Mouse (Mus musculus): ENCODE measurements around the gene Syt6. TPM values are rescaled to one million over a fixed set of nuclear protein-coding genes. Genes with fewer than 3 reads are reported as not detected.
"Not testable (repeated sequence)": the region's sequence is repeated elsewhere in the genome, so short reads cannot be mapped to it uniquely, and the experiment has no call there.

Syt6 gene
- total and polyA plus RNA-seq, 3 experiments, result 0.38 TPM; not detected in 2

DNA sequence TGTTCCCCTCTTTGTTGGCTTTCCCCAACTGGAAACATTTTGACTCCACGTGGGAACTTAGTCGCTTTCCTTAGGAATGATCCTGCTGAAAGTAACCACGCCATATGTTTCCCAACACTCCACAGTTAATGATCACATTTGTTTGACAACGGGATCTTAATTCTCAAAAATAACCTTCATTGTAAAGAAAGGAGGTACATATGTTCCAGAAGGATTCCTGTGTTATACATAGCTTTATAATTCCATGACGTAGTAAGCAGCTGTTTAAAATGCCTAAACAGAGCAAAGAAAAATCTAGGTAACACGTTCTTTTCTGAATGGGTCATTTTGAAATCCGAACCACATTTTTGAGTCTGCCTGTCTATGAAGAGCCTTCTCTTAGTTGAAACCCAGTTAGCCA, 58.1 kb downstream of the Syt6 start:
- ATAC-seq (ENCODE audit: extremely low read depth, insufficient number of reproducible peaks, low FRiP score, poor library complexity, severe bottlenecking) (no peak), DNase-seq (ENCODE audit: low spot score) (no peak)
- H3K9me3 ChIP-seq (replicated peaks), result no peaks in the 10 kb centered on the region
- no peaks in the 10 kb centered on the region for H3K36me3 ChIP-seq (replicated peaks)
- H3K27me3 ChIP-seq (ENCODE audit: insufficient read depth, low read length), result peaks cover 10% of the 10 kb centered on the region; the same call in 1 of the 2 replicates
- H3K4me3 ChIP-seq (ENCODE audit: low read depth, low read length), result no peak overlapping the region
- TF ChIP-seq POLR2AphosphoS5 (IDR thresholded peaks at IDR 0.05; ENCODE audit: insufficient replicate concordance, low read depth, low read length) (no peak), CTCF (IDR thresholded peaks at IDR 0.05; ENCODE audit: low read depth, low read length) (no peak), TAL1 (conservative IDR thresholded peaks at IDR 0.05; ENCODE audit: low read depth, low read length) (no peak), GATA2 (IDR thresholded peaks at IDR 0.05; ENCODE audit: borderline replicate concordance, low read depth, low read length) (no peak), GATA1 (IDR thresholded peaks at IDR 0.05; ENCODE audit: borderline replicate concordance, low read length) (no peak)
- H3K4me1 ChIP-seq (ENCODE audit: insufficient read depth, low read depth, low read length), result no peaks in the 10 kb centered on the region

GRCm38 (mm10) chr3:103633831-103634230, 58.8 kb downstream of the Syt6 start:
- no peak overlapping the region for H3K4me3 ChIP-seq (ENCODE audit: low read depth, low read length)
- TF ChIP-seq GATA2 (IDR thresholded peaks at IDR 0.05; ENCODE audit: borderline replicate concordance, low read depth, low read length) (no peak), CTCF (IDR thresholded peaks at IDR 0.05; ENCODE audit: low read depth, low read length) (no peak), GATA1 (IDR thresholded peaks at IDR 0.05; ENCODE audit: borderline replicate concordance, low read length) (no peak), TAL1 (conservative IDR thresholded peaks at IDR 0.05; ENCODE audit: low read depth, low read length) (no peak), POLR2AphosphoS5 (IDR thresholded peaks at IDR 0.05; ENCODE audit: insufficient replicate concordance, low read depth, low read length) (no peak)
- H3K27me3 ChIP-seq (ENCODE audit: insufficient read depth, low read length), result peaks cover 10% of the 10 kb centered on the region; the same call in 1 of the 2 replicates
- ATAC-seq (ENCODE audit: extremely low read depth, insufficient number of reproducible peaks, low FRiP score, poor library complexity, severe bottlenecking), result no peak
- DNase-seq (ENCODE audit: low spot score), result no peak
- H3K36me3 ChIP-seq (replicated peaks), result no peaks in the 10 kb centered on the region
- H3K9me3 ChIP-seq (replicated peaks), result no peaks in the 10 kb centered on the region
- H3K4me1 ChIP-seq (ENCODE audit: insufficient read depth, low read depth, low read length), result no peaks in the 10 kb centered on the region

GRCm38 (mm10) chr3:103634256-103634655, 59.2 kb downstream of the Syt6 start:
- Histone ChIP-seq H3K9me3 (replicated peaks) (no peaks in the 10 kb centered on the region), H3K4me1 (ENCODE audit: insufficient read depth, low read depth, low read length) (no peaks in the 10 kb centered on the region), H3K4me3 (ENCODE audit: low read depth, low read length) (no peak overlapping the region), H3K27me3 (ENCODE audit: insufficient read depth, low read length) (peaks cover 10% of the 10 kb centered on the region; the same call in 1 of the 2 replicates), H3K36me3 (replicated peaks) (no peaks in the 10 kb centered on the region)
- ATAC-seq (ENCODE audit: extremely low read depth, insufficient number of reproducible peaks, low FRiP score, poor library complexity, severe bottlenecking), result no peak
- TF ChIP-seq GATA2 (IDR thresholded peaks at IDR 0.05; ENCODE audit: borderline replicate concordance, low read depth, low read length) (no peak), GATA1 (IDR thresholded peaks at IDR 0.05; ENCODE audit: borderline replicate concordance, low read length) (no peak), TAL1 (conservative IDR thresholded peaks at IDR 0.05; ENCODE audit: low read depth, low read length) (no peak), POLR2AphosphoS5 (IDR thresholded peaks at IDR 0.05; ENCODE audit: insufficient replicate concordance, low read depth, low read length) (no peak), CTCF (IDR thresholded peaks at IDR 0.05; ENCODE audit: low read depth, low read length) (no peak)
- DNase-seq (ENCODE audit: low spot score), result no peak

DNA sequence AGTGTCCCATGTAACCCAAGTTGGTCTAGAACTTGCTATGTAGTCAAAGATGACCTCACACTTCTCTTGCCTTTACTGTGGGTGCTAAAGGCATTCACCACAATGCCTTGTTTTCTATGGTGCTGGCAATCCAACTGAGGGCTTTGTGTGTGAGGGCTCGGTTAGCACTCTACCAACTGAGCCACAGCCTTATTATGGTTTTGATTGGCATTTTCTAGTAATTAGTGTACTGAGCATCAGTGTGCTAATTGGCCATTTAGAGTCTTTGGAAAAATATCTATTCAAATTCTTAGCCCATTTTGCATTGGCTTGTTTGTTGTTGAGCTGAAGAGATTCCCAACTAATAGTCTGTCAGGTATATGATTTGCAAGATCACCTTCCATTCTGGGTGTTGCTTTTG, 62.6 kb downstream of the Syt6 start:
- Histone ChIP-seq H3K4me1 (ENCODE audit: insufficient read depth, low read depth, low read length) (no peaks in the 10 kb centered on the region), H3K9me3 (replicated peaks) (no peaks in the 10 kb centered on the region), H3K27me3 (ENCODE audit: insufficient read depth, low read length) (no peaks in the 10 kb centered on the region; the same call in 1 of the 2 replicates), H3K36me3 (replicated peaks) (no peaks in the 10 kb centered on the region), H3K4me3 (ENCODE audit: low read depth, low read length) (no peak overlapping the region)
- DNase-seq (ENCODE audit: low spot score) (no peak), ATAC-seq (ENCODE audit: extremely low read depth, insufficient number of reproducible peaks, low FRiP score, poor library complexity, severe bottlenecking) (no peak)
- TF ChIP-seq TAL1 (conservative IDR thresholded peaks at IDR 0.05; ENCODE audit: low read depth, low read length) (no peak), CTCF (IDR thresholded peaks at IDR 0.05; ENCODE audit: low read depth, low read length) (no peak), GATA2 (IDR thresholded peaks at IDR 0.05; ENCODE audit: borderline replicate concordance, low read depth, low read length) (no peak), POLR2AphosphoS5 (IDR thresholded peaks at IDR 0.05; ENCODE audit: insufficient replicate concordance, low read depth, low read length) (no peak), GATA1 (IDR thresholded peaks at IDR 0.05; ENCODE audit: borderline replicate concordance, low read length) (no peak)

GRCm38 (mm10) chr3:103640226-103640803, 65.3 kb downstream of the Syt6 start:
- no peak for ATAC-seq (ENCODE audit: extremely low read depth, insufficient number of reproducible peaks, low FRiP score, poor library complexity, severe bottlenecking)
- TF ChIP-seq GATA2 (IDR thresholded peaks at IDR 0.05; ENCODE audit: borderline replicate concordance, low read depth, low read length), result no peak
- TF ChIP-seq CTCF (IDR thresholded peaks at IDR 0.05; ENCODE audit: low read depth, low read length), result no peak
- TF ChIP-seq GATA1 (IDR thresholded peaks at IDR 0.05; ENCODE audit: borderline replicate concordance, low read length), result no peak
- no peak for TF ChIP-seq POLR2AphosphoS5 (IDR thresholded peaks at IDR 0.05; ENCODE audit: insufficient replicate concordance, low read depth, low read length)
- no peak for TF ChIP-seq TAL1 (conservative IDR thresholded peaks at IDR 0.05; ENCODE audit: low read depth, low read length)
- H3K27me3 ChIP-seq (ENCODE audit: insufficient read depth, low read length), result no peaks in the 10 kb centered on the region
- no peak overlapping the region for H3K4me3 ChIP-seq (ENCODE audit: low read depth, low read length)
- no peaks in the 10 kb centered on the region for H3K9me3 ChIP-seq (replicated peaks)
- DNase-seq (ENCODE audit: low spot score), result no peak
- H3K36me3 ChIP-seq (replicated peaks), result no peaks in the 10 kb centered on the region
- no peaks in the 10 kb centered on the region for H3K4me1 ChIP-seq (ENCODE audit: insufficient read depth, low read depth, low read length)

DNA sequence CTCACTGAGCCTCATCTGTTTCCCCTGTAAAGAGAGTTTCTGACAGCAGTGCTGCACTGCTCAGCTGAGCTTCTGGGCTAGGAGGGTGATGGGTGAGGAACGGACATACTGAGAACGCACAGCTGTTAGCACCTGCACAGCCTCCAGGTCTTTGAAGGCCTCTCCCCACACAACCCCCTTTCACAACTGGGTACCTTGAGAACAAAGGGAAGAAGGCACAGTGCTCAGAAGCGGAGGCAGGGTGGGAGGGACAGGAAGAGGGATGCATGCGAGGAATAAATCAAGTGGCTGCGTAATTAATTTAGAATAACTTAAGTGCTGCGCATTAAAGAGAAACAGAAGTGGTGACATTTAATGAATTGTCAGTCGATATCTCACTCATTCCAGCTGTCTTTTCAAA, 66.3 kb downstream of the Syt6 start:
- H3K36me3 ChIP-seq (replicated peaks), result no peaks in the 10 kb centered on the region
- no peaks in the 10 kb centered on the region for H3K4me1 ChIP-seq (ENCODE audit: insufficient read depth, low read depth, low read length)
- H3K4me3 ChIP-seq (ENCODE audit: low read depth, low read length), result no peak overlapping the region
- H3K27me3 ChIP-seq (ENCODE audit: insufficient read depth, low read length), result no peaks in the 10 kb centered on the region
- DNase-seq (ENCODE audit: low spot score) (no peak), ATAC-seq (ENCODE audit: extremely low read depth, insufficient number of reproducible peaks, low FRiP score, poor library complexity, severe bottlenecking) (no peak)
- no peaks in the 10 kb centered on the region for H3K9me3 ChIP-seq (replicated peaks)
- TF ChIP-seq TAL1 (conservative IDR thresholded peaks at IDR 0.05; ENCODE audit: low read depth, low read length), result no peak
- no peak for TF ChIP-seq GATA2 (IDR thresholded peaks at IDR 0.05; ENCODE audit: borderline replicate concordance, low read depth, low read length)
- TF ChIP-seq CTCF (IDR thresholded peaks at IDR 0.05; ENCODE audit: low read depth, low read length), result no peak
- no peak for TF ChIP-seq GATA1 (IDR thresholded peaks at IDR 0.05; ENCODE audit: borderline replicate concordance, low read length)
- no peak for TF ChIP-seq POLR2AphosphoS5 (IDR thresholded peaks at IDR 0.05; ENCODE audit: insufficient replicate concordance, low read depth, low read length)

GRCm38 (mm10) chr3:103645968-103646367, 70.9 kb downstream of the Syt6 start, which contains the start of gene Atg4a-ps:
TSS of gene Atg4a-ps (minus strand) at chr3:103646068.
- not testable (repeated sequence) for DNase-seq (ENCODE audit: low spot score); ATAC-seq (ENCODE audit: extremely low read depth, insufficient number of reproducible peaks, low FRiP score, poor library complexity, severe bottlenecking); H3K4me3 ChIP-seq (ENCODE audit: low read depth, low read length)

More at GRCm38 (mm10) chr3:103645968-103646367, 70.9 kb downstream of the Syt6 start, which contains the start of gene Atg4a-ps:
- not testable (repeated sequence) for H3K36me3 ChIP-seq (replicated peaks); H3K27me3 ChIP-seq (ENCODE audit: insufficient read depth, low read length); H3K9me3 ChIP-seq (replicated peaks); H3K4me1 ChIP-seq (ENCODE audit: insufficient read depth, low read depth, low read length)

Data from G1E (cell line).